Comparison of ENCODE assay signal across 8 mouse cellular contexts in the genomic region with DNA sequence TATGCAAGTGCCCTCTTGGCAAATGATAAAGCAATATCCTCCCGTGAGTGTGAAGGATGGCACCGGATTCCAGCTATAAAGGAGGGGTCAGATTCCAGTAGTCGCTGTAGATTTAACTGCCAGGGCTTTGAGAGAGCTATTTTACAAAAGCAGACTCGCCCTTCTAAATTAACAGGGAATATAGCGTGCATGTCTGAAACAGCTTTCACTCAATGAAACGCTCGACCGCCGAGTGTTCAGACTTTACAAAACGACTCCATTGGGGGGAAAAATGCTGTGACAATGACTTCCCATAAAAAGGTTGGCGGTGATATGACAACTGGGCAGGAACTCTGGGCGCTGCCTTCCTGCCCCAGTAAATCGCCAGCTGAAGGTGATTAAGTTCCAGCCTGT. TPM values are rescaled to one million over a fixed set of nuclear protein-coding genes. Genes with fewer than 3 reads are reported as not detected.
DNase-seq lines count a peak whose midpoint lies in the region; ATAC-seq and TF ChIP-seq lines count a peak whose summit lies in the region.

No protein-coding gene starts in this region.

- no peaks in the 10 kb centered on the region for H3K79me2 ChIP-seq in heart, adult 2 months (replicated peaks; ENCODE audit: control insufficient read depth, insufficient read depth, low read length)

- no peak for TF ChIP-seq CTCF in heart, adult 2 months (IDR thresholded peaks at IDR 0.05)
- TF ChIP-seq CTCF in liver, postnatal 0 days (IDR thresholded peaks at IDR 0.05; ENCODE audit: low read depth): no peak

- no peaks in the 10 kb centered on the region for H3K9me3 ChIP-seq in ES-E14 (ENCODE audit: control insufficient read depth, insufficient read depth, low read depth, low read length)
- H3K9me3 ChIP-seq in heart, embryonic 16.5 days (replicated peaks; ENCODE audit: control insufficient read depth, low read length): no peaks in the 10 kb centered on the region
- no peaks in the 10 kb centered on the region for H3K9me3 ChIP-seq in liver, postnatal 0 days (ENCODE audit: low read length)

- in situ Hi-C loops in ES-E14 (cut with MboI; ENCODE audit: low sequenced_read_pairs in 2 of 2, unreplicated experiment in 2 of 2): loop anchor here (5.0 to 25.0 kb wide), 2 partner anchors 284 kb away; no protein-coding TSS in a partner anchor

- no peaks in the 10 kb centered on the region for H3K36me3 ChIP-seq in heart, adult 2 months (ENCODE audit: control insufficient read depth, insufficient read depth, low read length)
- H3K36me3 ChIP-seq in ES-E14 (ENCODE audit: control insufficient read depth, insufficient read depth, low read length, poor library complexity, severe bottlenecking): no peaks in the 10 kb centered on the region
- H3K36me3 ChIP-seq in heart, embryonic 16.5 days (ENCODE audit: control insufficient read depth, insufficient read depth): no peaks in the 10 kb centered on the region
- no peaks in the 10 kb centered on the region for H3K36me3 ChIP-seq in liver, postnatal 0 days (replicated peaks; ENCODE audit: insufficient read depth, low read length)

- TF ChIP-seq POLR2A in heart, adult 2 months (IDR thresholded peaks at IDR 0.05; ENCODE audit: insufficient read depth, low read depth, low read length): no peak

- H3K4me2 ChIP-seq in heart, embryonic 16.5 days (ENCODE audit: low read depth, low read length): peak overlapping the region; percentile 77
- H3K4me2 ChIP-seq in liver, postnatal 0 days (ENCODE audit: low read depth, low read length): peak overlapping the region; percentile 86

- H3K9ac ChIP-seq in heart, adult 2 months (ENCODE audit: low read depth, low read length): peak overlapping the region; percentile 74
- H3K9ac ChIP-seq in ES-E14 (ENCODE audit: insufficient read depth, low read depth, low read length, poor library complexity, severe bottlenecking): peak overlapping the region; percentile 70; the same call in 1 of the 2 replicates
- peak overlapping the region; percentile 87 for H3K9ac ChIP-seq in heart, embryonic 16.5 days (ENCODE audit: low read length)
- H3K9ac ChIP-seq in liver, postnatal 0 days (replicated peaks): peak overlapping the region; percentile 63

- H3K4me1 ChIP-seq in heart, adult 2 months (ENCODE audit: control insufficient read depth, insufficient read depth, low read length): no peaks in the 10 kb centered on the region
- peaks cover 0 to 2% of the 10 kb centered on the region in 2 experiments; a peak in 1 of 4 replicates for H3K4me1 ChIP-seq in ES-E14 (ENCODE audit: control insufficient read depth in 2 of 2, insufficient read depth in 2 of 2, low read length in 2 of 2, poor library complexity in 1 of 2)
- H3K4me1 ChIP-seq in heart, embryonic 16.5 days (ENCODE audit: control insufficient read depth, insufficient read depth, low read length): no peaks in the 10 kb centered on the region
- 0 out of 2 replicates have a peak, but pooled peaks cover 2% of the 10 kb centered on the region for H3K4me1 ChIP-seq in liver, postnatal 0 days (ENCODE audit: insufficient read depth)

- peak overlapping the region; percentile 65 for H3K27ac ChIP-seq in heart, adult 2 months
- H3K27ac ChIP-seq in ES-E14 (ENCODE audit: insufficient read depth, low read depth, low read length, poor library complexity, severe bottlenecking): no peak overlapping the region
- peak overlapping the region; percentile 77 for H3K27ac ChIP-seq in heart, embryonic 16.5 days (ENCODE audit: low read length)
- H3K27ac ChIP-seq in liver, postnatal 0 days (ENCODE audit: low read depth): no peak overlapping the region

- ATAC-seq in heart, embryonic 16.5 days (replicated peaks; ENCODE audit: extremely low read depth, insufficient read depth, low FRiP score): no peak
- no peak for ATAC-seq in liver, postnatal 0 days

- no peak for TF ChIP-seq EP300 in heart, adult 2 months (IDR thresholded peaks at IDR 0.05; ENCODE audit: insufficient read depth, low read depth, low read length)
- no peak for TF ChIP-seq EP300 in liver, postnatal 0 days (IDR thresholded peaks at IDR 0.05; ENCODE audit: low read depth)

- 5% methylated on average over 13 of the region's 13 CpGs for WGBS in heart, adult 2 months
- 4% methylated on average over 13 of the region's 13 CpGs for WGBS in heart, embryonic 16.5 days
- 4% methylated on average over 13 of the region's 13 CpGs for WGBS in liver, postnatal 0 days (ENCODE audit: insufficient replicate concordance)

- H3K4me3 ChIP-seq in heart, adult 2 months: peak overlapping the region; percentile 64
- peak overlapping the region; percentile 66 to 81 for H3K4me3 ChIP-seq in ES-E14 (ENCODE audit: insufficient read depth in 1 of 2, low read depth in 1 of 2, low read length in 2 of 2, poor library complexity in 1 of 2, severe bottlenecking in 1 of 2)
- peak overlapping the region; percentile 80 for H3K4me3 ChIP-seq in heart, embryonic 16.5 days (ENCODE audit: low read length)
- H3K4me3 ChIP-seq in liver, postnatal 0 days (ENCODE audit: low read depth, low read length): peak overlapping the region; percentile 63

- no peaks in the 10 kb centered on the region for H3K27me3 ChIP-seq in heart, adult 2 months (ENCODE audit: control insufficient read depth, insufficient read depth, low read length)
- H3K27me3 ChIP-seq in heart, embryonic 16.5 days (ENCODE audit: control insufficient read depth, insufficient read depth, low read length): peaks cover 7% of the 10 kb centered on the region
- peaks cover 11% of the 10 kb centered on the region for H3K27me3 ChIP-seq in liver, postnatal 0 days (ENCODE audit: insufficient read depth, low read length)

- intact Hi-C loops in heart, adult 2 months (cut with DNase I): loop anchor here (5.0 kb wide), 2 partner anchors 74 to 139 kb away; no protein-coding TSS in a partner anchor
- intact Hi-C loops in left cerebral cortex, postnatal 4 days (cut with DNase I): loop anchor here (5.0 kb wide), 2 partner anchors 209 to 284 kb away; no protein-coding TSS in a partner anchor
- intact Hi-C loops in left cerebral cortex, postnatal 25 days (cut with DNase I): loop anchor here (5.0 kb wide), 2 partner anchors 74 to 209 kb away; no protein-coding TSS in a partner anchor

- no peak for DNase-seq in heart, adult 2 months
- DNase-seq in heart, adult 8-10 months (ENCODE audit: low spot score): no peak
- no peak for DNase-seq in ES-E14 (ENCODE audit: low read depth, low spot score)
- DNase-seq in liver, postnatal 0 days: no peak
- DNase-seq in left cerebral cortex, postnatal 4 days: no peak
- DNase-seq in urinary bladder, postnatal 10 days (ENCODE audit: low spot score): no peak
- no peak for DNase-seq in left cerebral cortex, postnatal 25 days (ENCODE audit: low spot score in 2 of 2)

TF ChIP-seq in ES-E14, 5 proteins besides CTCF, POLR2A, EP300 and RAD21:
- TF ChIP-seq HCFC1 (IDR thresholded peaks at IDR 0.05; ENCODE audit: borderline replicate concordance, insufficient read depth, low read length): no peak
TF ChIP-seq in ES-E14: peak in this region for 0.

RNA-seq across cellular contexts. Expression of gene Srgap1, which starts 0.6 kb away (rescaled TPM):
- 1 to 10 TPM; 1.1 to 2.1 TPM for total RNA-seq in heart, adult 2 months (2021)
- polyA plus RNA-seq in heart, adult 2 months (2012; rRNA removed): 1.3 and 1.9 TPM in 2 replicates
- 1 to 10 TPM; 1.1 to 1.8 (median 1.5) TPM for total RNA-seq in heart, adult 8-10 months (2022)
- 0.94 and 1.6 TPM in 2 replicates for total RNA-seq in ES-E14 (2012; rRNA removed)
- 6.8 and 7.1 TPM in 2 replicates for polyA plus RNA-seq in heart, embryonic 16.5 days (2015; fragmentation: Nextera tagmentation; extraction: Ambion mirVana)
- 0.90 and 0.96 TPM in 2 replicates for polyA plus RNA-seq in liver, postnatal 0 days (2015; fragmentation: Nextera tagmentation; extraction: Ambion mirVana)
- 10 to 100 TPM; 70.8 to 73.6 TPM for total RNA-seq in left cerebral cortex, postnatal 4 days (2021)
- 10 to 100 TPM in 1 of 2 experiments, 1 to 10 TPM in 1; 8.5 to 12.5 TPM for total RNA-seq in left cerebral cortex, postnatal 25 days (2021)

RNA-seq across cellular contexts. Expression of gene Rxylt1, which starts 50.7 kb away (rescaled TPM):
- total RNA-seq in heart, adult 2 months (2021): 10 to 100 TPM; 36.4 to 38.8 TPM
- 4.9 and 9.2 TPM in 2 replicates for polyA plus RNA-seq in heart, adult 2 months (2012; rRNA removed)
- 10 to 100 TPM; 34.2 to 43.1 (median 38.1) TPM for total RNA-seq in heart, adult 8-10 months (2022)
- total RNA-seq in ES-E14 (2012; rRNA removed): 49.9 TPM in 2 replicates
- polyA plus RNA-seq in heart, embryonic 16.5 days (2015; fragmentation: Nextera tagmentation; extraction: Ambion mirVana): 39.8 and 41.8 TPM in 2 replicates
- polyA plus RNA-seq in liver, postnatal 0 days (2015; fragmentation: Nextera tagmentation; extraction: Ambion mirVana): 28.1 and 30.5 TPM in 2 replicates
- 10 to 100 TPM; 47.5 to 51.9 TPM for total RNA-seq in left cerebral cortex, postnatal 4 days (2021)
- total RNA-seq in left cerebral cortex, postnatal 25 days (2021): 10 to 100 TPM; 42.7 to 43.0 TPM

Comparison
In these comparisons a context has a peak if more than half of its experiments do, and no peak if none do; other contexts are left out.
1. RNA of gene Srgap1, which starts 0.6 kb away (total RNA-seq): 70.8 to 73.6 TPM in left cerebral cortex, postnatal 4 days; 8.5 to 12.5 TPM in left cerebral cortex, postnatal 25 days, 1.1 to 2.1 TPM in heart, adult 2 months, 1.1 to 1.8 TPM in heart, adult 8-10 months and 0.94 to 1.6 TPM in ES-E14; every median in the first group is over 4 times any median in the second.
2. H3K27ac ChIP-seq: peak in heart, adult 2 months (single experiment) and heart, embryonic 16.5 days (single experiment); none in ES-E14 (single experiment) and liver, postnatal 0 days (single experiment).
3. Peak in every context shown above with its lines, with median percentiles within 50 percentile points of each other: H3K4me3 ChIP-seq and H3K9ac ChIP-seq.